Mouse (Mus musculus): ENCODE data around the gene Smg1. TPM values are rescaled to one million over a fixed set of nuclear protein-coding genes. Genes with fewer than 3 reads are reported as not detected.

The Smg1 gene
- total RNA-seq, 2 experiments from 2014 or later = 76.7 to 78.0 TPM

GRCm38 (mm10) chr7:118113541-118114297 lies 129.8 kb downstream of the Smg1 start:
- DNase-seq (ENCODE audit: low spot score in 2 of 2) = no peak

- DNase-seq (ENCODE audit: low spot score in 2 of 2) = no peak
Observed at GRCm38 (mm10) chr7:118111128-118111527, 132.3 kb downstream of the Smg1 start.

- no peak for DNase-seq (ENCODE audit: low spot score in 2 of 2)
Observed at GRCm38 (mm10) chr7:118107671-118108070, 135.8 kb downstream of the Smg1 start.

- DNase-seq (ENCODE audit: low spot score in 2 of 2) = no peak
Observed at GRCm38 (mm10) chr7:118104458-118105052, 138.9 kb downstream of the Smg1 start.

GRCm38 (mm10) chr7:118103462-118104379 lies 139.7 kb downstream of the Smg1 start:
- no peak for DNase-seq (ENCODE audit: low spot score in 2 of 2)

GRCm38 (mm10) chr7:118102678-118103461 lies 140.6 kb downstream of the Smg1 start:
- DNase-seq (ENCODE audit: low spot score in 2 of 2) = no peak

- peak in 1 of 2 experiments; percentile 66 for DNase-seq (ENCODE audit: low spot score in 2 of 2)
Observed at GRCm38 (mm10) chr7:118102231-118102630, 141.2 kb downstream of the Smg1 start.

- DNase-seq (ENCODE audit: low spot score in 2 of 2) = no peak
Observed at GRCm38 (mm10) chr7:118097615-118098014, 145.9 kb downstream of the Smg1 start.

Other genes with a start within 250 kb of the Smg1 start
- gene Rps15a, start 127.5 kb downstream of the Smg1 start, total RNA-seq (2021) = 100 to 1,000 TPM; 397 to 411 TPM
- 100 to 1,000 TPM; 277 to 287 TPM for gene Arl6ip1, start 114.0 kb downstream of the Smg1 start, total RNA-seq (2021)
- 10 to 100 TPM; 87.5 to 95.5 TPM for gene Syt17, start 204.6 kb upstream of the Smg1 start, total RNA-seq (2021)
- gene Itpripl2, start 248.3 kb upstream of the Smg1 start, total RNA-seq (2021) = 1 to 10 TPM; 2.9 to 3.3 TPM

Measured in layer of hippocampus, adult 18-20 months (tissue).